Mouse (Mus musculus): ENCODE data around the gene Elmsan1. TPM values are rescaled to one million over a fixed set of nuclear protein-coding genes. Genes with fewer than 3 reads are reported as not detected.

The Elmsan1 gene
- polyA plus RNA-seq, 1 experiment, result 28.3 TPM

- H3K4me3 ChIP-seq (ENCODE audit: low read depth, low read length), result peak overlapping the region; percentile 91
- peaks cover 20% of the 10 kb centered on the region for H3K4me1 ChIP-seq (ENCODE audit: control insufficient read depth, insufficient read depth, low read length)
- peak overlapping the region; percentile 87 for H3K9ac ChIP-seq (ENCODE audit: low read depth, poor library complexity, severe bottlenecking)
- peak; percentile 39; the same call in 1 of the 2 replicates for TF ChIP-seq EP300 (IDR thresholded peaks at IDR 0.05; ENCODE audit: insufficient read depth, low read depth, low read length)
- no peak for TF ChIP-seq CTCF (IDR thresholded peaks at IDR 0.05; ENCODE audit: low read depth, low read length)
- peak overlapping the region; percentile 47 for H3K27ac ChIP-seq (ENCODE audit: insufficient read depth, low read length)
- no peaks in the 10 kb centered on the region for H3K9me3 ChIP-seq (replicated peaks; ENCODE audit: control insufficient read depth, insufficient read depth, low read length, poor library complexity, severe bottlenecking)
- no peaks in the 10 kb centered on the region for H3K36me3 ChIP-seq (ENCODE audit: control insufficient read depth, insufficient read depth, low read length, poor library complexity, severe bottlenecking)
- H3K27me3 ChIP-seq (ENCODE audit: control insufficient read depth, insufficient read depth, low read length, poor library complexity, severe bottlenecking), result no peaks in the 10 kb centered on the region
Observed at GRCm38 (mm10) chr12:84217508-84218131, 1.1 kb downstream of the Elmsan1 start.

DNA sequence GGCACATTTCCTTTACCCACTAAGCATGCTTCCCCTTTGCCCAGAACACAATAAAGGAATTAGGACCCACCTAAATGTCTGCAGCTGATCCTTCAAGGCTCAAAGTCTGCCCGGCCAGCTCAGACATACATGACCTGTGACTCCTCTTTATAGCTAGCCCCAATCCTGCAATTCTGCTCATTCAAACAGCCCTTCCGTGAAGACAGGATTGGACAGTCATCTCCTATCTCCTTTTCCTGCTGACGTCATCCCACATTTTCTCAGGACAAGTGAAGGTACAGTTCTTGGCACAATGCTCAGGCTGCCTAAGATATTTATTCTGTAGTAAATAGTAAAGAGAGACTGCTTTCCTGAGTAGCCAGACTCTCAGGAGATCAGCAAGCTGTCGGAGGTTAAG is 1.6 kb downstream of the Elmsan1 start:
- no peak overlapping the region for H3K9ac ChIP-seq (ENCODE audit: low read depth, poor library complexity, severe bottlenecking)
- H3K27ac ChIP-seq (ENCODE audit: insufficient read depth, low read length), result peak overlapping the region; percentile 47
- H3K4me3 ChIP-seq (ENCODE audit: low read depth, low read length), result peak overlapping the region; percentile 16; the same call in 1 of the 2 replicates
- no peak for TF ChIP-seq CTCF (IDR thresholded peaks at IDR 0.05; ENCODE audit: low read depth, low read length)
- TF ChIP-seq POLR2A (IDR thresholded peaks at IDR 0.05; ENCODE audit: insufficient read depth, low read length), result no peak
- no peak for TF ChIP-seq EP300 (IDR thresholded peaks at IDR 0.05; ENCODE audit: insufficient read depth, low read depth, low read length)
- H3K27me3 ChIP-seq (ENCODE audit: control insufficient read depth, insufficient read depth, low read length, poor library complexity, severe bottlenecking), result no peaks in the 10 kb centered on the region
- H3K4me1 ChIP-seq (ENCODE audit: control insufficient read depth, insufficient read depth, low read length), result peaks cover 20% of the 10 kb centered on the region
- no peaks in the 10 kb centered on the region for H3K9me3 ChIP-seq (replicated peaks; ENCODE audit: control insufficient read depth, insufficient read depth, low read length, poor library complexity, severe bottlenecking)
- no peaks in the 10 kb centered on the region for H3K36me3 ChIP-seq (ENCODE audit: control insufficient read depth, insufficient read depth, low read length, poor library complexity, severe bottlenecking)

GRCm38 (mm10) chr12:84215758-84216440 is 2.8 kb downstream of the Elmsan1 start:
- no peak overlapping the region for H3K9ac ChIP-seq (ENCODE audit: low read depth, poor library complexity, severe bottlenecking)
- no peaks in the 10 kb centered on the region for H3K9me3 ChIP-seq (replicated peaks; ENCODE audit: control insufficient read depth, insufficient read depth, low read length, poor library complexity, severe bottlenecking)
- H3K4me3 ChIP-seq (ENCODE audit: low read depth, low read length), result no peak overlapping the region
- no peak overlapping the region for H3K27ac ChIP-seq (ENCODE audit: insufficient read depth, low read length)
- H3K4me1 ChIP-seq (ENCODE audit: control insufficient read depth, insufficient read depth, low read length), result peaks cover 23% of the 10 kb centered on the region
- H3K27me3 ChIP-seq (ENCODE audit: control insufficient read depth, insufficient read depth, low read length, poor library complexity, severe bottlenecking), result no peaks in the 10 kb centered on the region
- no peak for TF ChIP-seq EP300 (IDR thresholded peaks at IDR 0.05; ENCODE audit: insufficient read depth, low read depth, low read length)
- TF ChIP-seq CTCF (IDR thresholded peaks at IDR 0.05; ENCODE audit: low read depth, low read length), result no peak
- TF ChIP-seq POLR2A (IDR thresholded peaks at IDR 0.05; ENCODE audit: insufficient read depth, low read length), result no peak
- H3K36me3 ChIP-seq (ENCODE audit: control insufficient read depth, insufficient read depth, low read length, poor library complexity, severe bottlenecking), result no peaks in the 10 kb centered on the region

- TF ChIP-seq CTCF (IDR thresholded peaks at IDR 0.05; ENCODE audit: low read depth, low read length) (no peak), POLR2A (IDR thresholded peaks at IDR 0.05; ENCODE audit: insufficient read depth, low read length) (no peak), EP300 (IDR thresholded peaks at IDR 0.05; ENCODE audit: insufficient read depth, low read depth, low read length) (no peak)
- no peak overlapping the region for H3K27ac ChIP-seq (ENCODE audit: insufficient read depth, low read length)
- no peaks in the 10 kb centered on the region for H3K36me3 ChIP-seq (ENCODE audit: control insufficient read depth, insufficient read depth, low read length, poor library complexity, severe bottlenecking)
- no peaks in the 10 kb centered on the region for H3K9me3 ChIP-seq (replicated peaks; ENCODE audit: control insufficient read depth, insufficient read depth, low read length, poor library complexity, severe bottlenecking)
- H3K4me1 ChIP-seq (ENCODE audit: control insufficient read depth, insufficient read depth, low read length), result peaks cover 25% of the 10 kb centered on the region
- H3K27me3 ChIP-seq (ENCODE audit: control insufficient read depth, insufficient read depth, low read length, poor library complexity, severe bottlenecking), result no peaks in the 10 kb centered on the region
- no peak overlapping the region for H3K4me3 ChIP-seq (ENCODE audit: low read depth, low read length)
- H3K9ac ChIP-seq (ENCODE audit: low read depth, poor library complexity, severe bottlenecking), result no peak overlapping the region
Observed at GRCm38 (mm10) chr12:84214495-84215175, 4.0 kb downstream of the Elmsan1 start.

- H3K4me3 ChIP-seq (ENCODE audit: low read depth, low read length), result no peak overlapping the region
- H3K9ac ChIP-seq (ENCODE audit: low read depth, poor library complexity, severe bottlenecking), result no peak overlapping the region
- no peaks in the 10 kb centered on the region for H3K9me3 ChIP-seq (replicated peaks; ENCODE audit: control insufficient read depth, insufficient read depth, low read length, poor library complexity, severe bottlenecking)
- TF ChIP-seq CTCF (IDR thresholded peaks at IDR 0.05; ENCODE audit: low read depth, low read length), result no peak
- no peak for TF ChIP-seq POLR2A (IDR thresholded peaks at IDR 0.05; ENCODE audit: insufficient read depth, low read length)
- no peak for TF ChIP-seq EP300 (IDR thresholded peaks at IDR 0.05; ENCODE audit: insufficient read depth, low read depth, low read length)
- H3K27ac ChIP-seq (ENCODE audit: insufficient read depth, low read length), result no peak overlapping the region
- H3K36me3 ChIP-seq (ENCODE audit: control insufficient read depth, insufficient read depth, low read length, poor library complexity, severe bottlenecking), result no peaks in the 10 kb centered on the region
- H3K4me1 ChIP-seq (ENCODE audit: control insufficient read depth, insufficient read depth, low read length), result peaks cover 27% of the 10 kb centered on the region
- H3K27me3 ChIP-seq (ENCODE audit: control insufficient read depth, insufficient read depth, low read length, poor library complexity, severe bottlenecking), result no peaks in the 10 kb centered on the region
Observed at GRCm38 (mm10) chr12:84212297-84212696, 6.4 kb downstream of the Elmsan1 start.

All from ES-Bruce4 (cell line).